Mouse (Mus musculus) midbrain, embryonic 16.5 days (tissue): Measurements from ENCODE around the gene Adra2c. TPM values are rescaled to one million over a fixed set of nuclear protein-coding genes. Genes with fewer than 3 reads are reported as not detected.

ENCODE experiments used
- ATAC-seq: fragments of 200-750 bp; cut with Nextera tagmentation; 2 replicates; pipeline ENCODE4 v1.8.0; 2017; ENCODE audit warnings: moderate TSS enrichment
- H3K27ac ChIP-seq: fragments of 300-500 bp; sonication (generic); 2 replicates; pipeline ENCODE4 v1.5.1; 2014; ENCODE audit warnings: mild to moderate bottlenecking, low read length, mixed read lengths
- H3K27me3 ChIP-seq: fragments of 300-500 bp; sonication (generic); 2 replicates; pipeline ENCODE4 v1.6.1; 2014; ENCODE audit warnings: low read depth, low read length, mixed read lengths; ENCODE audit not compliant: control insufficient read depth, insufficient read depth
- H3K36me3 ChIP-seq: fragments of 300-500 bp; sonication (generic); 2 replicates; pipeline ENCODE4 v1.6.1; 2014; ENCODE audit warnings: mild to moderate bottlenecking, low read length, moderate library complexity, mixed read lengths; ENCODE audit not compliant: control insufficient read depth, insufficient read depth
- H3K4me1 ChIP-seq: fragments of 300-500 bp; sonication (generic); 2 replicates; pipeline ENCODE4 v1.6.1; 2014; ENCODE audit warnings: mild to moderate bottlenecking, low read length, mixed read lengths; ENCODE audit not compliant: control insufficient read depth, insufficient read depth
- H3K4me2 ChIP-seq: fragments of 300-500 bp; sonication (generic); 2 replicates; pipeline ENCODE4 v1.6.1; 2014; ENCODE audit warnings: mild to moderate bottlenecking, low read length, mixed read lengths
- H3K4me3 ChIP-seq: fragments of 300-500 bp; sonication (generic); 2 replicates; pipeline ENCODE4 v1.5.1; 2014; ENCODE audit warnings: low read depth, mild to moderate bottlenecking, low read length, moderate library complexity, mixed read lengths
- H3K9ac ChIP-seq: fragments of 300-500 bp; sonication (generic); 2 replicates; pipeline ENCODE4 v1.6.1; 2014; ENCODE audit warnings: low read depth, low read length, mixed read lengths
- H3K9me3 ChIP-seq: fragments of 300-500 bp; sonication (generic); replicated peaks from 2 replicates; pipeline ENCODE4 v1.6.1; 2014; ENCODE audit warnings: mild to moderate bottlenecking, low read length, mixed read lengths; ENCODE audit not compliant: control insufficient read depth, poor library complexity, severe bottlenecking
- WGBS: fragments of 180-500 bp; shearing (Covaris S2); extraction: QIAGEN DNeasy Blood & Tissue Kit; methylation state at CpG from one replicate; pipeline ENCODE4 v1.1.7; 2014; 5-methylcytosine and 5-hydroxymethylcytosine counted together
- polyA plus RNA-seq: library from polyadenylated mRNA; unstranded; fragments of >200 nt; fragmentation: Nextera tagmentation; extraction: Ambion mirVana; gene quantifications from 2 replicates; pipeline ENCODE4 v1.2.1, GENCODE M21; 2015

Adra2c gene
- polyA plus RNA-seq, 1 experiment from 2014 or later, result 0.36 TPM

- WGBS, result 15% methylated on average over 7 of the region's 7 CpGs
- H3K4me2 ChIP-seq, result no peak overlapping the region; the same call in 1 of the 2 replicates
- H3K9ac ChIP-seq, result 0 out of 2 replicates have a peak overlapping the region, but pooled peaks have one; percentile 10
- no peaks in the 10 kb centered on the region for H3K9me3 ChIP-seq
- peak; percentile 88 for ATAC-seq
- H3K27ac ChIP-seq, result peak overlapping the region; percentile 68
- no peaks in the 10 kb centered on the region for H3K36me3 ChIP-seq
- H3K4me3 ChIP-seq, result no peak overlapping the region
- H3K27me3 ChIP-seq, result no peaks in the 10 kb centered on the region
- H3K4me1 ChIP-seq, result peaks cover 13% of the 10 kb centered on the region
These were observed 10.6 kb upstream of the Adra2c start for GRCm38 (mm10) chr5:35267486-35267885.

GRCm38 (mm10) chr5:35275356-35275755 is 2.8 kb upstream of the Adra2c start:
- peaks cover 9% of the 10 kb centered on the region for H3K4me1 ChIP-seq
- no peak for ATAC-seq
- 65% methylated on average over 11 of the region's 11 CpGs for WGBS
- no peaks in the 10 kb centered on the region for H3K9me3 ChIP-seq
- H3K4me3 ChIP-seq, result no peak overlapping the region
- H3K27ac ChIP-seq, result no peak overlapping the region
- H3K9ac ChIP-seq, result no peak overlapping the region
- H3K27me3 ChIP-seq, result peaks cover 40% of the 10 kb centered on the region
- no peaks in the 10 kb centered on the region for H3K36me3 ChIP-seq
- no peak overlapping the region for H3K4me2 ChIP-seq

- peak overlapping the region; percentile 69 for H3K9ac ChIP-seq
- H3K4me2 ChIP-seq, result peak overlapping the region; percentile 94
- WGBS, result under 1% methylated on average over 94 of the region's 118 CpGs
- H3K27me3 ChIP-seq, result peaks cover 65% of the 10 kb centered on the region
- no peaks in the 10 kb centered on the region for H3K9me3 ChIP-seq
- ATAC-seq, result peak; percentile 75
- peaks cover 12% of the 10 kb centered on the region for H3K4me1 ChIP-seq
- H3K36me3 ChIP-seq, result no peaks in the 10 kb centered on the region
- no peak overlapping the region for H3K27ac ChIP-seq
- H3K4me3 ChIP-seq, result peak overlapping the region; percentile 63
These were observed 899 bp downstream of the Adra2c start for GRCm38 (mm10) chr5:35278741-35279695.

- Histone ChIP-seq H3K27ac (no peak overlapping the region), H3K27me3 (peaks cover 65% of the 10 kb centered on the region), H3K4me3 (peak overlapping the region; percentile 63), H3K4me2 (peak overlapping the region; percentile 94), H3K36me3 (no peaks in the 10 kb centered on the region), H3K9ac (peak overlapping the region; percentile 69), H3K9me3 (no peaks in the 10 kb centered on the region), H3K4me1 (peaks cover 12% of the 10 kb centered on the region)
- WGBS, result 0% methylated on average over 14 of the region's 49 CpGs
- 0 out of 2 replicates have a peak, but pooled peaks have one; percentile 18 for ATAC-seq
These were observed 1.5 kb downstream of the Adra2c start for GRCm38 (mm10) chr5:35279696-35280001.

GRCm38 (mm10) chr5:35280002-35280782 is 2.1 kb downstream of the Adra2c start:
- peak; percentile 40; the same call in 1 of the 2 replicates for ATAC-seq
- peaks cover 12% of the 10 kb centered on the region for H3K4me1 ChIP-seq
- H3K27ac ChIP-seq, result no peak overlapping the region
- H3K9ac ChIP-seq, result peak overlapping the region; percentile 69
- no peaks in the 10 kb centered on the region for H3K9me3 ChIP-seq
- H3K4me3 ChIP-seq, result peak overlapping the region; percentile 63
- H3K27me3 ChIP-seq, result peaks cover 65% of the 10 kb centered on the region
- 5% methylated on average over 70 of the region's 75 CpGs for WGBS
- H3K36me3 ChIP-seq, result no peaks in the 10 kb centered on the region
- H3K4me2 ChIP-seq, result peak overlapping the region; percentile 94

- Histone ChIP-seq H3K4me2 (peak overlapping the region; percentile 94), H3K9ac (no peak overlapping the region), H3K4me3 (peak overlapping the region; percentile 63), H3K4me1 (peaks cover 15% of the 10 kb centered on the region), H3K36me3 (no peaks in the 10 kb centered on the region), H3K9me3 (no peaks in the 10 kb centered on the region), H3K27me3 (peaks cover 65% of the 10 kb centered on the region), H3K27ac (no peak overlapping the region)
- no peak for ATAC-seq
- WGBS, result 4% methylated on average over 40 of the region's 40 CpGs
These were observed 2.7 kb downstream of the Adra2c start for GRCm38 (mm10) chr5:35280783-35281165.

- no peak overlapping the region for H3K4me3 ChIP-seq
- peaks cover 7% of the 10 kb centered on the region; the same call in 1 of the 2 replicates for H3K4me1 ChIP-seq
- H3K27ac ChIP-seq, result 0 out of 2 replicates have a peak overlapping the region, but pooled peaks have one; percentile 32
- no peaks in the 10 kb centered on the region for H3K9me3 ChIP-seq
- peaks cover 26% of the 10 kb centered on the region for H3K27me3 ChIP-seq
- no peak overlapping the region for H3K4me2 ChIP-seq
- H3K36me3 ChIP-seq, result no peaks in the 10 kb centered on the region
- no peak for ATAC-seq
- WGBS, result 32% methylated on average over 3 of the region's 3 CpGs
- H3K9ac ChIP-seq, result no peak overlapping the region
These were observed 7.2 kb downstream of the Adra2c start for GRCm38 (mm10) chr5:35285281-35285680.

- no peaks in the 10 kb centered on the region for H3K36me3 ChIP-seq
- H3K27ac ChIP-seq, result no peak overlapping the region
- WGBS, result 73% methylated on average over 5 of the region's 5 CpGs
- peaks cover 17% of the 10 kb centered on the region for H3K27me3 ChIP-seq
- no peak overlapping the region for H3K4me3 ChIP-seq
- H3K4me1 ChIP-seq, result 0 out of 2 replicates have a peak, but pooled peaks cover 4% of the 10 kb centered on the region
- H3K9ac ChIP-seq, result no peak overlapping the region
- no peak overlapping the region for H3K4me2 ChIP-seq
- H3K9me3 ChIP-seq, result no peaks in the 10 kb centered on the region
- no peak; the same call in 1 of the 2 replicates for ATAC-seq
These were observed 8.1 kb downstream of the Adra2c start for GRCm38 (mm10) chr5:35286190-35286589.
